18 mouse cellular contexts compared by ENCODE assay signal in genomic region chr11:8881521-8881920, GRCm38 (mm10).
DNase-seq lines count a peak whose midpoint lies in the region; ATAC-seq and TF ChIP-seq lines count a peak whose summit lies in the region.
"Had no signal": no experiment of that assay in that cellular context is flagged by ENCODE, and none has a peak within 500 bp of the region (broad histone marks: within the 10 kb centered on the region; RNA-seq: fewer than 3 reads in every experiment).

No protein-coding gene starts in this region.

- H3K36me3 ChIP-seq in forebrain, postnatal 0 days (ENCODE audit: insufficient read depth), result no peaks in the 10 kb centered on the region
- H3K36me3 ChIP-seq in forebrain, embryonic 13.5 days (ENCODE audit: poor library complexity, severe bottlenecking), result no peaks in the 10 kb centered on the region
- no peaks in the 10 kb centered on the region for H3K36me3 ChIP-seq in lung, embryonic 14.5 days (ENCODE audit: insufficient read depth)
- H3K36me3 ChIP-seq in ES-E14 (ENCODE audit: control insufficient read depth, insufficient read depth, low read length, poor library complexity, severe bottlenecking), result no peaks in the 10 kb centered on the region
- H3K36me3 ChIP-seq in stomach, postnatal 0 days (ENCODE audit: control insufficient read depth, insufficient read depth, low read length), result no peaks in the 10 kb centered on the region
- H3K36me3 ChIP-seq: embryonic facial prominence, embryonic 12.5 days; hindbrain, embryonic 10.5 days; kidney, embryonic 15.5 days; limb, embryonic 12.5 days; midbrain, embryonic 13.5 days had no signal

- no peak overlapping the region for H3K4me2 ChIP-seq in forebrain, postnatal 0 days (ENCODE audit: low read depth)
- H3K4me2 ChIP-seq in forebrain, embryonic 13.5 days, result no peak overlapping the region
- H3K4me2 ChIP-seq in lung, embryonic 14.5 days, result no peak overlapping the region
- H3K4me2 ChIP-seq in stomach, postnatal 0 days (replicated peaks; ENCODE audit: low read depth), result no peak overlapping the region
- H3K4me2 ChIP-seq: embryonic facial prominence, embryonic 12.5 days; kidney, embryonic 15.5 days; limb, embryonic 12.5 days; midbrain, embryonic 13.5 days had no signal

- H3K9me3 ChIP-seq in forebrain, postnatal 0 days (ENCODE audit: low read length), result no peaks in the 10 kb centered on the region
- H3K9me3 ChIP-seq in forebrain, embryonic 13.5 days (replicated peaks), result no peaks in the 10 kb centered on the region
- no peaks in the 10 kb centered on the region for H3K9me3 ChIP-seq in lung, embryonic 14.5 days (ENCODE audit: low read depth, low read length)
- H3K9me3 ChIP-seq in ES-E14 (ENCODE audit: control insufficient read depth, insufficient read depth, low read depth, low read length), result no peaks in the 10 kb centered on the region
- H3K9me3 ChIP-seq in stomach, postnatal 0 days (ENCODE audit: control insufficient read depth, low read length), result no peaks in the 10 kb centered on the region
- H3K9me3 ChIP-seq: embryonic facial prominence, embryonic 12.5 days; hindbrain, embryonic 10.5 days; kidney, embryonic 15.5 days; limb, embryonic 12.5 days; midbrain, embryonic 13.5 days had no signal

- no peaks in the 10 kb centered on the region for H3K27me3 ChIP-seq in forebrain, postnatal 0 days (ENCODE audit: insufficient read depth, low read length)
- H3K27me3 ChIP-seq in forebrain, embryonic 13.5 days, result no peaks in the 10 kb centered on the region
- H3K27me3 ChIP-seq in lung, embryonic 14.5 days (ENCODE audit: insufficient read depth, low read length), result no peaks in the 10 kb centered on the region
- H3K27me3 ChIP-seq in stomach, postnatal 0 days (ENCODE audit: control insufficient read depth, insufficient read depth, low read length), result no peaks in the 10 kb centered on the region
- H3K27me3 ChIP-seq: embryonic facial prominence, embryonic 12.5 days; kidney, embryonic 15.5 days; limb, embryonic 12.5 days; midbrain, embryonic 13.5 days; Patski had no signal

- peak; percentile 28; the same call in 1 of the 2 replicates for TF ChIP-seq CTCF in forebrain, postnatal 0 days (IDR thresholded peaks at IDR 0.05; ENCODE audit: low read depth)
- peak; percentile 52 for TF ChIP-seq CTCF in lung, embryonic 14.5 days (IDR thresholded peaks at IDR 0.05; ENCODE audit: low read depth)
- TF ChIP-seq CTCF in stomach, postnatal 0 days (IDR thresholded peaks at IDR 0.05; ENCODE audit: low read depth), result peak; percentile 37

- 67% methylated on average over 2 of the region's 2 CpGs for WGBS in forebrain, postnatal 0 days
- 62% methylated on average over 2 of the region's 2 CpGs for WGBS in forebrain, embryonic 13.5 days
- WGBS in lung, embryonic 14.5 days, result 74% methylated on average over 2 of the region's 2 CpGs
- WGBS in stomach, postnatal 0 days, result 73% methylated on average over 2 of the region's 2 CpGs

- no peak overlapping the region for H3K27ac ChIP-seq in forebrain, postnatal 0 days (ENCODE audit: low read depth, low read length)
- no peak overlapping the region for H3K27ac ChIP-seq in forebrain, embryonic 13.5 days
- no peak overlapping the region for H3K27ac ChIP-seq in lung, embryonic 14.5 days (ENCODE audit: low read depth)
- no peak overlapping the region for H3K27ac ChIP-seq in ES-E14 (ENCODE audit: insufficient read depth, low read depth, low read length, poor library complexity, severe bottlenecking)
- H3K27ac ChIP-seq in stomach, postnatal 0 days (replicated peaks), result no peak overlapping the region
- H3K27ac ChIP-seq: embryonic facial prominence, embryonic 12.5 days; hindbrain, embryonic 10.5 days; kidney, embryonic 15.5 days; limb, embryonic 12.5 days; macrophage; midbrain, embryonic 13.5 days had no signal

- in situ Hi-C loops in ES-E14 (cut with MboI; ENCODE audit: low sequenced_read_pairs in 2 of 2, unreplicated experiment in 2 of 2), result no loop called here

- DNase-seq in forebrain, postnatal 0 days, result no peak
- no peak for DNase-seq in lung, embryonic 14.5 days
- DNase-seq in lung, postnatal 14 days, result no peak
- DNase-seq in ES-E14 (ENCODE audit: low read depth, low spot score), result peak; percentile 13
- DNase-seq in stomach, postnatal 0 days (ENCODE audit: low spot score), result no peak
- no peak for DNase-seq in heart, adult 18-20 months
- DNase-seq: adrenal gland, postnatal 36 days; cerebellum, adult 9-10 months; gastrocnemius, postnatal 10 days had no signal

- H3K9ac ChIP-seq in forebrain, postnatal 0 days, result no peak overlapping the region
- no peak overlapping the region for H3K9ac ChIP-seq in forebrain, embryonic 13.5 days
- H3K9ac ChIP-seq in lung, embryonic 14.5 days, result no peak overlapping the region
- H3K9ac ChIP-seq in ES-E14 (ENCODE audit: insufficient read depth, low read depth, low read length, poor library complexity, severe bottlenecking), result no peak overlapping the region
- H3K9ac ChIP-seq in stomach, postnatal 0 days (ENCODE audit: low read length), result no peak overlapping the region
- H3K9ac ChIP-seq: embryonic facial prominence, embryonic 12.5 days; kidney, embryonic 15.5 days; limb, embryonic 12.5 days; midbrain, embryonic 13.5 days had no signal

- no peak for TF ChIP-seq EP300 in stomach, postnatal 0 days (optimal IDR thresholded peaks at IDR 0.05)

- ATAC-seq in forebrain, postnatal 0 days, result no peak
- ATAC-seq in forebrain, embryonic 13.5 days, result no peak
- no peak for ATAC-seq in lung, embryonic 14.5 days (ENCODE audit: insufficient read depth)
- no peak for ATAC-seq in stomach, postnatal 0 days (ENCODE audit: low FRiP score, low TSS enrichment)
- ATAC-seq: inflammation-experienced regulatory T-cells, adult 6 months; midbrain, embryonic 13.5 days; Patski had no signal

- H3K4me1 ChIP-seq in forebrain, postnatal 0 days (ENCODE audit: insufficient read depth), result no peaks in the 10 kb centered on the region
- H3K4me1 ChIP-seq in forebrain, embryonic 13.5 days, result no peaks in the 10 kb centered on the region
- no peaks in the 10 kb centered on the region for H3K4me1 ChIP-seq in lung, embryonic 14.5 days (ENCODE audit: insufficient read depth)
- no peaks in the 10 kb centered on the region for H3K4me1 ChIP-seq in ES-E14 (ENCODE audit: control insufficient read depth in 2 of 2, insufficient read depth in 2 of 2, low read length in 2 of 2, poor library complexity in 1 of 2)
- H3K4me1 ChIP-seq in stomach, postnatal 0 days (replicated peaks; ENCODE audit: control insufficient read depth, insufficient read depth), result no peaks in the 10 kb centered on the region
- H3K4me1 ChIP-seq: embryonic facial prominence, embryonic 12.5 days; kidney, embryonic 15.5 days; limb, embryonic 12.5 days; midbrain, embryonic 13.5 days had no signal

- H3K4me3 ChIP-seq in forebrain, postnatal 0 days (ENCODE audit: low read depth, low read length), result no peak overlapping the region
- H3K4me3 ChIP-seq in forebrain, embryonic 13.5 days, result no peak overlapping the region
- H3K4me3 ChIP-seq in lung, embryonic 14.5 days (ENCODE audit: low read depth, low read length), result no peak overlapping the region
- no peak overlapping the region for H3K4me3 ChIP-seq in ES-E14 (ENCODE audit: insufficient read depth in 1 of 2, low read depth in 1 of 2, low read length in 2 of 2, poor library complexity in 1 of 2, severe bottlenecking in 1 of 2)
- H3K4me3 ChIP-seq in stomach, postnatal 0 days (ENCODE audit: low read depth, low read length), result no peak overlapping the region
- H3K4me3 ChIP-seq: embryonic facial prominence, embryonic 12.5 days; hindbrain, embryonic 10.5 days; kidney, embryonic 15.5 days; limb, embryonic 12.5 days; midbrain, embryonic 13.5 days had no signal

TF ChIP-seq in ES-E14, 5 proteins besides CTCF, POLR2A, EP300 and RAD21:
- TF ChIP-seq MAFK (IDR thresholded peaks at IDR 0.05; ENCODE audit: insufficient read depth, low read depth, low read length), result no peak
- TF ChIP-seq CHD2 (IDR thresholded peaks at IDR 0.05; ENCODE audit: low read depth, low read length), result no peak
- no peak for TF ChIP-seq HCFC1 (IDR thresholded peaks at IDR 0.05; ENCODE audit: borderline replicate concordance, insufficient read depth, low read length)
- no peak for TF ChIP-seq ZNF384 (IDR thresholded peaks at IDR 0.05; ENCODE audit: low read depth, low read length)
- TF ChIP-seq ZC3H11A (IDR thresholded peaks at IDR 0.05; ENCODE audit: borderline replicate concordance, low read depth, low read length), result no peak
